Mouse (Mus musculus) forebrain, embryonic 11.5 days (tissue): ENCODE data around the gene Tnrc6b. TPM values are rescaled to one million over a fixed set of nuclear protein-coding genes. Genes with fewer than 3 reads are reported as not detected.

Experiments
- ATAC-seq: fragments of 200-750 bp; cut with Nextera tagmentation; replicated peaks from 2 replicates; pipeline ENCODE4 v1.8.0; 2017; ENCODE audit warnings: moderate TSS enrichment; ENCODE audit not compliant: low FRiP score
- DNase-seq: peaks from one replicate; pipeline ENCODE4 v3.0.0-alpha.2; 2017; ENCODE audit warnings: low spot score
- H3K27ac ChIP-seq: fragments of 300-500 bp; sonication (generic); 2 replicates; pipeline ENCODE4 v1.5.1; 2014; ENCODE audit warnings: low read depth, low read length
- H3K27me3 ChIP-seq: fragments of 300-500 bp; sonication (generic); 2 replicates; pipeline ENCODE4 v1.6.1; 2014; ENCODE audit warnings: mild to moderate bottlenecking, low read length, mixed read lengths; ENCODE audit not compliant: control insufficient read depth, insufficient read depth
- H3K36me3 ChIP-seq: fragments of 300-500 bp; sonication (generic); 2 replicates; pipeline ENCODE4 v1.6.1; 2014; ENCODE audit warnings: mild to moderate bottlenecking, low read length, moderate library complexity, mixed read lengths; ENCODE audit not compliant: control insufficient read depth, insufficient read depth
- H3K4me1 ChIP-seq: fragments of 300-500 bp; sonication (generic); replicated peaks from 2 replicates; pipeline ENCODE4 v1.6.1; 2014; ENCODE audit warnings: low read length, mixed read lengths; ENCODE audit not compliant: control insufficient read depth, insufficient read depth
- H3K4me2 ChIP-seq: fragments of 300-500 bp; sonication (generic); 2 replicates; pipeline ENCODE4 v1.6.1; 2014; ENCODE audit warnings: low read depth, mild to moderate bottlenecking, low read length, moderate library complexity, mixed read lengths; ENCODE audit not compliant: severe bottlenecking
- H3K4me3 ChIP-seq: fragments of 300-500 bp; sonication (generic); 2 replicates; pipeline ENCODE4 v1.5.1; 2014; ENCODE audit warnings: low read depth, low read length
- H3K9ac ChIP-seq: fragments of 300-500 bp; sonication (generic); 2 replicates; pipeline ENCODE4 v1.6.1; 2014; ENCODE audit warnings: low read length
- H3K9me3 ChIP-seq: fragments of 300-500 bp; sonication (generic); 2 replicates; pipeline ENCODE4 v1.6.1; 2016; ENCODE audit warnings: low read length, mixed read lengths; ENCODE audit not compliant: control insufficient read depth
- WGBS: fragments of 180-500 bp; shearing (Covaris S2); extraction: QIAGEN DNeasy Blood & Tissue Kit; methylation state at CpG from one replicate; pipeline ENCODE4 v1.1.7; 2014; 5-methylcytosine and 5-hydroxymethylcytosine counted together
- polyA plus RNA-seq: library from polyadenylated mRNA; unstranded; fragments of >200 nt; fragmentation: Nextera tagmentation; extraction: Ambion mirVana; gene quantifications from 2 replicates; pipeline ENCODE4 v1.2.1, GENCODE M21; 2014

Gene Tnrc6b
- polyA plus RNA-seq, 1 experiment from 2014 or later: 23.3 TPM

GRCm38 (mm10) chr15:80754103-80754502 is 43.0 kb downstream of the Tnrc6b start:
- Histone ChIP-seq H3K4me3 (no peak overlapping the region), H3K4me1 (no peaks in the 10 kb centered on the region), H3K9ac (no peak overlapping the region), H3K4me2 (no peak overlapping the region), H3K27me3 (no peaks in the 10 kb centered on the region), H3K27ac (no peak overlapping the region), H3K36me3 (no peaks in the 10 kb centered on the region), H3K9me3 (no peaks in the 10 kb centered on the region)
- no peak for ATAC-seq
- WGBS: 89% methylated on average over 1 of the region's 1 CpGs
- DNase-seq: no peak

- H3K4me2 ChIP-seq: no peak overlapping the region
- no peaks in the 10 kb centered on the region for H3K36me3 ChIP-seq
- H3K9ac ChIP-seq: no peak overlapping the region
- no peak overlapping the region for H3K27ac ChIP-seq
- no peaks in the 10 kb centered on the region for H3K4me1 ChIP-seq
- no peak overlapping the region for H3K4me3 ChIP-seq
- H3K27me3 ChIP-seq: no peaks in the 10 kb centered on the region
- H3K9me3 ChIP-seq: no peaks in the 10 kb centered on the region
- no peak for DNase-seq
- 90% methylated on average over 9 of the region's 9 CpGs for WGBS
- no peak for ATAC-seq
Observed at GRCm38 (mm10) chr15:80759451-80759850, 48.3 kb downstream of the Tnrc6b start.

DNA sequence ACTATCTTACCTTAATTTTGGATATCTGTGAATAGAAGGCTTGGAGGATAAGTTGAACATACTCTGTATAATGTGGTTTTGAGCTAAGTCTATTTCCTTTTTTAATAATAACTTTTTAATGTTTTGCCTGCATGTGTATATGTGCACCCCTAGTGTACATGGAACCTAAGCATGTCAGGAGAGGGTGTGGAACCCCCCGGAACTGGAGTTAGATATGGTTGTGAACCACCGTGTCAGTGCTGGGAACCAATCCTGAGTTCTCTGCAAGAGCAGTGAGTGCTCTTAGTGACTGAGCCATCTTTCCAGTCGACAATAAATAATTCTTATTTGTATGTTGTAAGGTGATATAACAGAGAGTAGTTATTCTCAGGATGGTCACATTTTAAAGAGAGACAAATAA is 49.4 kb downstream of the Tnrc6b start:
- no peaks in the 10 kb centered on the region for H3K36me3 ChIP-seq
- no peaks in the 10 kb centered on the region for H3K27me3 ChIP-seq
- no peaks in the 10 kb centered on the region for H3K4me1 ChIP-seq
- 92% methylated on average over 3 of the region's 3 CpGs for WGBS
- no peak overlapping the region for H3K27ac ChIP-seq
- no peaks in the 10 kb centered on the region for H3K9me3 ChIP-seq
- no peak overlapping the region for H3K9ac ChIP-seq
- no peak for ATAC-seq
- no peak overlapping the region for H3K4me2 ChIP-seq
- H3K4me3 ChIP-seq: no peak overlapping the region
- DNase-seq: no peak

- ATAC-seq: no peak
- H3K4me1 ChIP-seq: no peaks in the 10 kb centered on the region
- no peak for DNase-seq
- no peak overlapping the region for H3K4me3 ChIP-seq
- no peaks in the 10 kb centered on the region for H3K9me3 ChIP-seq
- 68% methylated on average over 8 of the region's 8 CpGs for WGBS
- no peaks in the 10 kb centered on the region for H3K27me3 ChIP-seq
- H3K27ac ChIP-seq: no peak overlapping the region
- H3K36me3 ChIP-seq: no peaks in the 10 kb centered on the region
- no peak overlapping the region for H3K9ac ChIP-seq
- H3K4me2 ChIP-seq: no peak overlapping the region
Observed at GRCm38 (mm10) chr15:80760935-80761334, 49.8 kb downstream of the Tnrc6b start.

DNA sequence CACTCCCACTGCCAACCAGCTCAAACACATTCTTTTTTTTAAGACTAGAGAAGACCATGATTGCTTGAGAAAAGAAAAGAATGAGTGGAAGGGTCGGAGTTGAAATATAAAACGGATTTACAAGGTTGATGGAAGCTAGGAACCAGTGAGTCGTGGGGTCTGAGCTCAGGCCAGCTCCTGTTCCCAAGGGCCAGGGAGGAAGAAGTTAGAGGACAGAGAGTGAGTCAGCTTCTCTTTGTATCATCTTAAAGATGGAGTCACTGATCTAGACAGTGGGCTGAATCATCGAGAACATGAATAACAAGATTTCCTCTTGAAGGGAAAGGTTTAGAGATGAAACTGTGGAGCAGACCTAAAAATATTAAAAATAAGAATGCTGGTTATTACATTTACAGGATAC is 51.5 kb downstream of the Tnrc6b start:
- no peak for ATAC-seq
- Histone ChIP-seq H3K27me3 (no peaks in the 10 kb centered on the region), H3K36me3 (no peaks in the 10 kb centered on the region), H3K4me2 (no peak overlapping the region), H3K27ac (no peak overlapping the region), H3K9ac (no peak overlapping the region), H3K9me3 (no peaks in the 10 kb centered on the region), H3K4me3 (no peak overlapping the region), H3K4me1 (no peaks in the 10 kb centered on the region)
- no peak for DNase-seq
- 91% methylated on average over 4 of the region's 4 CpGs for WGBS

DNA sequence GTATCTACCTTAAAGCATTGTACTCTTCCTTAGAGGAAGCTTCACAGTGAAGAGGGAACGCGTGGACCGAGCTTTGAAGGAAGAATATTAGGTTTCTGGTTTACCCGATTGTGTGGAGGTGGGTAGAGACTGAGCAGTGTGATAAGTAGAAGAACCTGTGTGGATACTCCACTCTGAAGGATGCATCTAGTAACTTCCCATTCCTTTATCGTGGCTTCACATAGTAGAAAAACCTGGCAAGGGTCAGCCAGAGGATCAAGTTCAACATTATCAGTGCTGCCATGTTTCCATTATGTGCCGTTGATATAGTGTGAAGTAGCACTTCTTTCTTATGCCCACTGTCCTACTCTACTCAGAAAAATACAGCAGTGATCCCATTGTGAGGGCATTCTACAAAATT is 53.6 kb downstream of the Tnrc6b start:
- Histone ChIP-seq H3K9ac (no peak overlapping the region), H3K36me3 (no peaks in the 10 kb centered on the region), H3K4me1 (no peaks in the 10 kb centered on the region), H3K4me3 (no peak overlapping the region), H3K27me3 (no peaks in the 10 kb centered on the region), H3K4me2 (no peak overlapping the region), H3K9me3 (no peaks in the 10 kb centered on the region), H3K27ac (no peak overlapping the region)
- 93% methylated on average over 6 of the region's 6 CpGs for WGBS
- ATAC-seq (no peak), DNase-seq (no peak)

- Histone ChIP-seq H3K4me2 (no peak overlapping the region), H3K36me3 (no peaks in the 10 kb centered on the region), H3K27me3 (no peaks in the 10 kb centered on the region), H3K27ac (no peak overlapping the region), H3K9me3 (no peaks in the 10 kb centered on the region), H3K4me1 (no peaks in the 10 kb centered on the region), H3K4me3 (no peak overlapping the region), H3K9ac (no peak overlapping the region)
- no peak for DNase-seq
- no peak for ATAC-seq
- 83% methylated on average over 2 of the region's 2 CpGs for WGBS
Observed at GRCm38 (mm10) chr15:80765381-80765780, 54.3 kb downstream of the Tnrc6b start.

- no peak overlapping the region for H3K27ac ChIP-seq
- no peaks in the 10 kb centered on the region for H3K4me1 ChIP-seq
- H3K36me3 ChIP-seq: no peaks in the 10 kb centered on the region
- no peak overlapping the region for H3K9ac ChIP-seq
- DNase-seq (no peak), ATAC-seq (no peak)
- no peak overlapping the region for H3K4me2 ChIP-seq
- WGBS: 93% methylated on average over 3 of the region's 3 CpGs
- no peak overlapping the region for H3K4me3 ChIP-seq
- no peaks in the 10 kb centered on the region for H3K27me3 ChIP-seq
- H3K9me3 ChIP-seq: no peaks in the 10 kb centered on the region
Observed at GRCm38 (mm10) chr15:80768216-80768615, 57.1 kb downstream of the Tnrc6b start.

DNA sequence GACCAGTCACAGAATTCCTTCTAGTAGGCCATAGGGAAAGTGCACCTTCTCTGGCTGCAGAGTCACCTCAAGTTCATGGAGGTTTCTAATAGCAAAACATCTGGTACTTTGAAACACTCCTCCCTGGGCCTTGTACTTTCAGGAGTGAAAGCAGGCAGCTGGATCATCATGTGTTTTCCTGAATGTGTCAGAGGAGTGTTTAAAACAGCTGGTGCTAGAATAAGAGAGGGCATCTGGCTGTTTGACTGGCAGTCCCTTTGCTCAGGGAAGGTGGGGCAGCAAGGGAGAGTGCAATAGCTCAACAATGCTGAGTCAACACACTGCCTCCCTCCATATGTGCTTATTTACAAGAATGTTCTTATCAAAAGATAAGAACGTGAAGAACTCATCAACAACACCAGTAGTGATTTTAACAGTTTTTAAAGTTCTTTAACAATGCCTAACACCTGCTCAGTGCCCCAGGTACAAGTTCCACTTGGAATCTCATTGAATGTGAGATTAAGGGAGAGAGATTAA is 60.9 kb downstream of the Tnrc6b start:
- H3K27ac ChIP-seq: no peak overlapping the region
- 45% methylated on average over 1 of the region's 1 CpGs for WGBS
- no peak overlapping the region for H3K4me2 ChIP-seq
- ATAC-seq (no peak), DNase-seq (no peak)
- H3K9me3 ChIP-seq: no peaks in the 10 kb centered on the region
- no peaks in the 10 kb centered on the region for H3K36me3 ChIP-seq
- no peak overlapping the region for H3K4me3 ChIP-seq
- H3K4me1 ChIP-seq: no peaks in the 10 kb centered on the region
- H3K27me3 ChIP-seq: no peaks in the 10 kb centered on the region
- no peak overlapping the region for H3K9ac ChIP-seq
